In the genomic region with DNA sequence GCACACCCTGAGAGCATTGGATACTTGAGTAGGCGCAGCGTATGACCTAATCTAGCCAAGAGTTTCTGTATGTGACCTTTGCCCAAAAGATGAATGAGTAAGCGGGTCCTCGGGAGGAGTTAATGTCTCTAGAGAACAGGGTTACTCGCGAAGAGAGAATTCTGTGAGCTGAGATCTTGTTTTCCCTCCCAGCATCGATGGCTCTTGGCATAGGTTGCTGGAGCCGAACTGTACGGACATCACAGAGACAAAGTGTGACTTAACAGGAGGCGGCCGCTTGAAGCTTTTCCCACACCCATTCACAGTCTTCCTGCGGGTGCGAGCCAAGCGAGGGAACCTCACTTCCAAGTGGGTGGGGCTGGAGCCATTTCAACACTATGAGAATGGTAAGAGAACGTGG, we compare ENCODE assay signal across 11 mouse cellular contexts. TPM values are rescaled to one million over a fixed set of nuclear protein-coding genes. Genes with fewer than 3 reads are reported as not detected.
DNase-seq lines count a peak whose midpoint lies in the region; ATAC-seq lines count a peak whose summit lies in the region.
"Had no signal": no experiment of that assay in that cellular context is flagged by ENCODE, and none has a peak within 500 bp of the region (broad histone marks: within the 10 kb centered on the region; RNA-seq: fewer than 3 reads in every experiment).

No protein-coding gene starts in this region.

- H3K4me2 ChIP-seq in kidney, embryonic 15.5 days, result no peak overlapping the region
- H3K4me2 ChIP-seq: midbrain, embryonic 12.5 days had no signal

- H3K9me3 ChIP-seq in kidney, embryonic 15.5 days (replicated peaks), result no peaks in the 10 kb centered on the region
- H3K9me3 ChIP-seq: embryonic facial prominence, embryonic 13.5 days; midbrain, embryonic 12.5 days had no signal

- no peak overlapping the region for H3K4me3 ChIP-seq in kidney, embryonic 15.5 days (replicated peaks)
- H3K4me3 ChIP-seq: embryonic facial prominence, embryonic 13.5 days; midbrain, embryonic 12.5 days had no signal

- H3K9ac ChIP-seq in kidney, embryonic 15.5 days, result no peak overlapping the region
- H3K9ac ChIP-seq: embryonic facial prominence, embryonic 13.5 days; midbrain, embryonic 12.5 days had no signal

- peaks cover 58% of the 10 kb centered on the region for H3K36me3 ChIP-seq in kidney, embryonic 15.5 days

- no peak for ATAC-seq in kidney, embryonic 15.5 days (replicated peaks; ENCODE audit: low FRiP score)
- ATAC-seq: Patski had no signal

- DNase-seq in adrenal gland, postnatal 10 days, result peak; percentile 61
- DNase-seq in adrenal gland, postnatal 25 days, result no peak
- no peak for DNase-seq in kidney, adult 11 months
- peak; percentile 57 to 69 for DNase-seq in gastrocnemius, adult 8-10 months (ENCODE audit: low spot score in 2 of 2)
- peak; percentile 72 for DNase-seq in lung, postnatal 36 days
- no peak for DNase-seq in spleen, postnatal 36 days (ENCODE audit: low spot score in 2 of 2)
- DNase-seq in natural killer cell, adult 2 months (ENCODE audit: low spot score in 2 of 2), result no peak

- H3K27me3 ChIP-seq in kidney, embryonic 15.5 days, result no peaks in the 10 kb centered on the region
- H3K27me3 ChIP-seq: embryonic facial prominence, embryonic 13.5 days; midbrain, embryonic 12.5 days; Patski had no signal

- H3K4me1 ChIP-seq in kidney, embryonic 15.5 days, result peaks cover 53% of the 10 kb centered on the region

- H3K27ac ChIP-seq in kidney, embryonic 15.5 days, result peak overlapping the region; percentile 88
- H3K27ac ChIP-seq: midbrain, embryonic 12.5 days had no signal

- 79% methylated on average over 15 of the region's 15 CpGs for WGBS in kidney, embryonic 15.5 days

RNA-seq across cellular contexts. Expression of a gene that starts 10.8 kb away (rescaled TPM):
- 10 to 100 TPM; 27.5 to 31.9 TPM for total RNA-seq in adrenal gland, postnatal 10 days (2021)
- 20.1 and 31.1 TPM in 2 replicates for total RNA-seq in adrenal gland, postnatal 25 days (2021)
- 52.0 and 55.9 TPM in 2 replicates for polyA plus RNA-seq in kidney, embryonic 15.5 days (2015; fragmentation: Nextera tagmentation; extraction: Ambion mirVana)
- total RNA-seq in gastrocnemius, adult 8-10 months (2022), result 10 to 100 TPM; 44.2 to 57.1 (median 54.9) TPM

RNA-seq across cellular contexts. Expression of a gene that starts 39.9 kb away (rescaled TPM):
- total RNA-seq in adrenal gland, postnatal 10 days (2021), result 10 to 100 TPM; 33.8 to 38.3 TPM
- total RNA-seq in adrenal gland, postnatal 25 days (2021), result 57.9 and 58.3 TPM in 2 replicates
- polyA plus RNA-seq in kidney, embryonic 15.5 days (2015; fragmentation: Nextera tagmentation; extraction: Ambion mirVana), result 35.6 and 35.8 TPM in 2 replicates
- total RNA-seq in gastrocnemius, adult 8-10 months (2022), result 10 to 100 TPM; 12.0 to 14.8 (median 13.2) TPM

Comparison
In these comparisons a context has a peak if more than half of its experiments do, and no peak if none do; other contexts are left out.
1. DNase-seq: peak in adrenal gland, postnatal 10 days (single experiment), gastrocnemius, adult 8-10 months (2 of 2) and lung, postnatal 36 days (single experiment); none in adrenal gland, postnatal 25 days (single experiment), kidney, adult 11 months (single experiment), spleen, postnatal 36 days (0 of 2) and natural killer cell, adult 2 months (0 of 2).